Mouse (Mus musculus) embryonic facial prominence, embryonic 11.5 days (tissue): ENCODE measurements around the gene Rcan2. TPM values are rescaled to one million over a fixed set of nuclear protein-coding genes. Genes with fewer than 3 reads are reported as not detected.

Experiments
- polyA plus RNA-seq: library from polyadenylated mRNA; unstranded; fragments of >200 nt; fragmentation: Nextera tagmentation; extraction: Ambion mirVana; gene quantifications from 2 replicates; pipeline ENCODE4 v1.2.1, GENCODE M21; 2014

Gene Rcan2
- polyA plus RNA-seq, 1 experiment from 2014 or later = 3.1 TPM

Other genes starting within 250 kb of the Rcan2 start
- gene Pla2g7, start 233.3 kb upstream of the Rcan2 start, polyA plus RNA-seq = 5.5 and 9.8 TPM in 2 replicates
- not detected in 2 replicates for gene Tdrd6, start 171.1 kb upstream of the Rcan2 start, polyA plus RNA-seq
- gene Slc25a27, start 134.1 kb upstream of the Rcan2 start, polyA plus RNA-seq = 16.5 and 21.1 TPM in 2 replicates
- gene Cyp39a1, start 133.9 kb upstream of the Rcan2 start, polyA plus RNA-seq = 29.0 and 32.9 TPM in 2 replicates